In the genomic region with DNA sequence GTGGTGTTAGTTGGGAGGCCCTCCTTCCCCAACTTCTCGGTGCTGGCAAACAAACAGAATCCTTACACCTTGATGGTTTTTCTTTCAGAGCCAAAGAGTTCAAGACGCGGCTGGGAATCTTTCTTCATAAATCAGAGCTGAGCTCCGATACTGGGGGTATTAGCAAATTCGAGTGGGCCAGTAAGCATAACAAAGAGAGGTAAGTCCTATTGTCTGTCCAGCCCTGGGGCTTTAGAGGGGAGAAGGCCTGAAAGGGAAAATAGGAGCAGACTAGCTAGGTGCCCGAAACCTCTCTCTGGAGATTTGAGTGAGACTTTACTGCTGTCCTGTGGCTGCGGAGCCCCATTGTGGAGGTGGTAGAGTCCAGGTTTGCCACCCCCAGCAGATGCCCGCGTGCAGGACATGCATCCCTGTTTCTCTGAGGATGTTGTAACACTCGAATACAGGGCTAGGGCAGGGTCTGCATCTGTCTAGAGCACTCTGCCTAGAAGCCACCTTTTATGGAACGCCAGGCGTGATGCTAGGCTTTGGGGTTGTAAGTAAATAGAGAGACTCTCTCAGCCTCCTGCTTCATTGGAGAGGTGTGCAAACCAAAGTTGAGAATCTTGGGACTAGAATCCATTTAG, we compare ENCODE assay signal across 8 mouse cellular contexts. TPM values are rescaled to one million over a fixed set of nuclear protein-coding genes. Genes with fewer than 3 reads are reported as not detected.
DNase-seq lines count a peak whose midpoint lies in the region; ATAC-seq and TF ChIP-seq lines count a peak whose summit lies in the region.

No protein-coding gene starts in this region.

- DNase-seq in layer of hippocampus, adult 2 months (ENCODE audit: low spot score in 2 of 2) = no peak
- no peak for DNase-seq in layer of hippocampus, adult 9-10 months (ENCODE audit: low spot score)
- DNase-seq in embryonic facial prominence, embryonic 11.5 days (ENCODE audit: low spot score) = no peak
- DNase-seq in hindbrain, postnatal 0 days (ENCODE audit: low spot score) = no peak
- DNase-seq in layer of hippocampus, adult 11-12 months (ENCODE audit: low spot score) = no peak
- DNase-seq in adrenal gland, postnatal 10 days = no peak

- H3K4me3 ChIP-seq in layer of hippocampus, adult 2 months = peak overlapping the region; percentile 52
- peak overlapping the region; percentile 39 for H3K4me3 ChIP-seq in embryonic facial prominence, embryonic 11.5 days (ENCODE audit: low read depth, low read length)
- H3K4me3 ChIP-seq in hindbrain, postnatal 0 days (ENCODE audit: low read length) = peak overlapping the region; percentile 42
- H3K4me3 ChIP-seq in neural tube, embryonic 12.5 days = peak overlapping the region; percentile 44

- peaks cover 6% of the 10 kb centered on the region for H3K27me3 ChIP-seq in embryonic facial prominence, embryonic 11.5 days (ENCODE audit: control insufficient read depth, insufficient read depth, low read length)
- no peaks in the 10 kb centered on the region for H3K27me3 ChIP-seq in hindbrain, postnatal 0 days (ENCODE audit: insufficient read depth, low read length)
- 0 out of 2 replicates have a peak, but pooled peaks cover 3% of the 10 kb centered on the region for H3K27me3 ChIP-seq in neural tube, embryonic 12.5 days (replicated peaks)

- H3K27ac ChIP-seq in layer of hippocampus, adult 2 months = no peak overlapping the region
- H3K27ac ChIP-seq in embryonic facial prominence, embryonic 11.5 days (replicated peaks; ENCODE audit: low read depth, low read length) = no peak overlapping the region
- H3K27ac ChIP-seq in hindbrain, postnatal 0 days = no peak overlapping the region
- H3K27ac ChIP-seq in neural tube, embryonic 12.5 days = no peak overlapping the region

- no peak for ATAC-seq in embryonic facial prominence, embryonic 11.5 days (replicated peaks; ENCODE audit: insufficient number of reproducible peaks, low FRiP score, low TSS enrichment, low read depth)
- no peak for ATAC-seq in hindbrain, postnatal 0 days
- ATAC-seq in neural tube, embryonic 12.5 days (ENCODE audit: low FRiP score, low read depth) = no peak
- ATAC-seq in inflammation-experienced regulatory T-cells, adult 6 months = no peak

- no peaks in the 10 kb centered on the region for H3K9me3 ChIP-seq in embryonic facial prominence, embryonic 11.5 days (replicated peaks; ENCODE audit: control insufficient read depth, low read length)
- H3K9me3 ChIP-seq in hindbrain, postnatal 0 days (ENCODE audit: low read length) = no peaks in the 10 kb centered on the region
- H3K9me3 ChIP-seq in neural tube, embryonic 12.5 days = no peaks in the 10 kb centered on the region

- H3K9ac ChIP-seq in embryonic facial prominence, embryonic 11.5 days (replicated peaks; ENCODE audit: low read length) = peak overlapping the region; percentile 41; the same call in 1 of the 2 replicates
- H3K9ac ChIP-seq in hindbrain, postnatal 0 days (replicated peaks; ENCODE audit: low read length) = no peak overlapping the region
- H3K9ac ChIP-seq in neural tube, embryonic 12.5 days = peak overlapping the region; percentile 53

- 25% methylated on average over 12 of the region's 12 CpGs for WGBS in embryonic facial prominence, embryonic 11.5 days
- 34% methylated on average over 12 of the region's 12 CpGs for WGBS in hindbrain, postnatal 0 days
- WGBS in neural tube, embryonic 12.5 days = 28% methylated on average over 12 of the region's 12 CpGs

- no peaks in the 10 kb centered on the region for H3K36me3 ChIP-seq in embryonic facial prominence, embryonic 11.5 days (replicated peaks; ENCODE audit: control insufficient read depth, insufficient read depth, low read depth, low read length)
- no peaks in the 10 kb centered on the region for H3K36me3 ChIP-seq in hindbrain, postnatal 0 days (ENCODE audit: insufficient read depth, low read length)
- H3K36me3 ChIP-seq in neural tube, embryonic 12.5 days = peaks cover 13% of the 10 kb centered on the region; the same call in 1 of the 2 replicates

- H3K4me2 ChIP-seq in embryonic facial prominence, embryonic 11.5 days (ENCODE audit: low read depth, low read length) = peak overlapping the region; percentile 64
- peak overlapping the region; percentile 69 for H3K4me2 ChIP-seq in hindbrain, postnatal 0 days (ENCODE audit: low read depth, low read length)
- H3K4me2 ChIP-seq in neural tube, embryonic 12.5 days (replicated peaks) = peak overlapping the region; percentile 71

- no peak for TF ChIP-seq CTCF in layer of hippocampus, adult 2 months (conservative IDR thresholded peaks at IDR 0.05)
- TF ChIP-seq CTCF in hindbrain, postnatal 0 days (IDR thresholded peaks at IDR 0.05; ENCODE audit: low read depth) = no peak

- H3K4me1 ChIP-seq in embryonic facial prominence, embryonic 11.5 days (ENCODE audit: control insufficient read depth, insufficient read depth, low read length) = no peaks in the 10 kb centered on the region; the same call in 1 of the 2 replicates
- H3K4me1 ChIP-seq in hindbrain, postnatal 0 days (ENCODE audit: insufficient read depth, low read length) = peaks cover 17% of the 10 kb centered on the region; the same call in 1 of the 2 replicates
- H3K4me1 ChIP-seq in neural tube, embryonic 12.5 days = peaks cover 49% of the 10 kb centered on the region

RNA-seq across cellular contexts. Expression of a gene that starts 0.7 kb away (rescaled TPM):
- total RNA-seq in layer of hippocampus, adult 2 months (2021) = 1 to 10 TPM; 5.5 TPM
- polyA plus RNA-seq in embryonic facial prominence, embryonic 11.5 days (2014; fragmentation: Nextera tagmentation; extraction: Ambion mirVana) = 6.5 and 6.7 TPM in 2 replicates
- total RNA-seq in hindbrain, postnatal 0 days (2014; rRNA removed) = 3.8 and 4.3 TPM in 2 replicates
- polyA plus RNA-seq in hindbrain, postnatal 0 days (2015; fragmentation: Nextera tagmentation; extraction: Ambion mirVana) = 5.7 and 6.7 TPM in 2 replicates
- polyA plus RNA-seq in neural tube, embryonic 12.5 days (2016; fragmentation: Nextera tagmentation; extraction: Ambion mirVana) = 42.6 TPM in 2 replicates
- polyA plus RNA-seq in inflammation-experienced regulatory T-cells, adult 6 months (2017; shearing (Covaris generic)) = 10 to 100 TPM; 19.8 to 37.6 (median 35.0) TPM
- 10 to 100 TPM; 10.3 to 48.8 TPM for total RNA-seq in adrenal gland, postnatal 10 days (2021)

RNA-seq across cellular contexts. Expression of a gene that starts 8.3 kb away (rescaled TPM):
- total RNA-seq in layer of hippocampus, adult 2 months (2021) = 1 to 10 TPM; 6.5 to 6.7 TPM
- 14.5 and 15.0 TPM in 2 replicates for polyA plus RNA-seq in embryonic facial prominence, embryonic 11.5 days (2014; fragmentation: Nextera tagmentation; extraction: Ambion mirVana)
- 21.6 and 23.3 TPM in 2 replicates for total RNA-seq in hindbrain, postnatal 0 days (2014; rRNA removed)
- 16.8 and 17.1 TPM in 2 replicates for polyA plus RNA-seq in hindbrain, postnatal 0 days (2015; fragmentation: Nextera tagmentation; extraction: Ambion mirVana)
- polyA plus RNA-seq in neural tube, embryonic 12.5 days (2016; fragmentation: Nextera tagmentation; extraction: Ambion mirVana) = 35.6 and 37.8 TPM in 2 replicates
- 10 to 100 TPM; 38.2 to 49.4 (median 41.8) TPM for polyA plus RNA-seq in inflammation-experienced regulatory T-cells, adult 6 months (2017; shearing (Covaris generic))
- 10 to 100 TPM; 12.1 to 15.5 TPM for total RNA-seq in adrenal gland, postnatal 10 days (2021)
